Mouse (Mus musculus) ES-Bruce4 (cell line): Measurements from ENCODE around the gene Gpr87.

ENCODE experiments used
- CTCF ChIP-seq: IDR thresholded peaks from one replicate; pipeline ENCODE4 v1.8.1; 2011; ENCODE audit warnings: low read depth, low read length
- EP300 ChIP-seq: IDR thresholded peaks from 2 replicates; pipeline ENCODE4 v1.6.1; 2011; ENCODE audit warnings: low read depth, low read length; ENCODE audit not compliant: insufficient read depth
- POLR2A ChIP-seq: IDR thresholded peaks from one replicate; pipeline ENCODE4 v1.8.1; 2011; ENCODE audit warnings: low read length; ENCODE audit not compliant: insufficient read depth

GRCm38 (mm10) chr3:59185662-59186061, 9.2 kb downstream of the Gpr87 start:
- no peak for TF ChIP-seq POLR2A
- no peak for TF ChIP-seq CTCF
- no peak for TF ChIP-seq EP300
